Mouse (Mus musculus): ENCODE results near the gene Tdp1. TPM values are rescaled to one million over a fixed set of nuclear protein-coding genes. Genes with fewer than 3 reads are reported as not detected.
A peak's percentile ranks its signal among the peaks of the same experiment; 100 is the strongest.

Tdp1 gene
- total and polyA plus RNA-seq, 3 experiments, result 7.3 to 9.6 (median 7.9) TPM

- Histone ChIP-seq H3K27me3 (ENCODE audit: control insufficient read depth, insufficient read depth, low read length) (no peaks in the 10 kb centered on the region), H3K27ac (no peak overlapping the region), H3K4me1 (ENCODE audit: control insufficient read depth, insufficient read depth, low read length) (no peaks in the 10 kb centered on the region), H3K36me3 (ENCODE audit: control insufficient read depth, insufficient read depth, low read length) (no peaks in the 10 kb centered on the region), H3K79me2 (replicated peaks; ENCODE audit: control insufficient read depth, insufficient read depth, low read length) (no peaks in the 10 kb centered on the region), H3K4me3 (no peak overlapping the region), H3K9ac (ENCODE audit: low read depth, low read length) (no peak overlapping the region)
- no peak for TF ChIP-seq POLR2A (IDR thresholded peaks at IDR 0.05; ENCODE audit: insufficient read depth, low read depth, low read length)
- no peak for TF ChIP-seq EP300 (IDR thresholded peaks at IDR 0.05; ENCODE audit: insufficient read depth, low read depth, low read length)
- no peak for TF ChIP-seq CTCF (IDR thresholded peaks at IDR 0.05)
- DNase-seq, result no peak
- intact Hi-C loops (cut with DNase I), result no loop called here
- WGBS, result 74% methylated on average over 15 of the region's 15 CpGs
These were observed 33.6 kb downstream of the Tdp1 start for GRCm38 (mm10) chr12:99917800-99918427.

GRCm38 (mm10) chr12:99919636-99920035 lies 35.3 kb downstream of the Tdp1 start:
- DNase-seq, result no peak
- no peak overlapping the region for H3K27ac ChIP-seq
- no peak for TF ChIP-seq CTCF (IDR thresholded peaks at IDR 0.05)
- no peak for TF ChIP-seq EP300 (IDR thresholded peaks at IDR 0.05; ENCODE audit: insufficient read depth, low read depth, low read length)
- no peak for TF ChIP-seq POLR2A (IDR thresholded peaks at IDR 0.05; ENCODE audit: insufficient read depth, low read depth, low read length)
- H3K4me1 ChIP-seq (ENCODE audit: control insufficient read depth, insufficient read depth, low read length), result no peaks in the 10 kb centered on the region
- H3K9ac ChIP-seq (ENCODE audit: low read depth, low read length), result no peak overlapping the region
- no peaks in the 10 kb centered on the region for H3K79me2 ChIP-seq (replicated peaks; ENCODE audit: control insufficient read depth, insufficient read depth, low read length)
- H3K27me3 ChIP-seq (ENCODE audit: control insufficient read depth, insufficient read depth, low read length), result no peaks in the 10 kb centered on the region
- H3K36me3 ChIP-seq (ENCODE audit: control insufficient read depth, insufficient read depth, low read length), result no peaks in the 10 kb centered on the region
- WGBS, result 96% methylated on average over 3 of the region's 3 CpGs
- intact Hi-C loops (cut with DNase I), result no loop called here
- H3K4me3 ChIP-seq, result no peak overlapping the region

- Histone ChIP-seq H3K4me1 (ENCODE audit: control insufficient read depth, insufficient read depth, low read length) (no peaks in the 10 kb centered on the region), H3K36me3 (ENCODE audit: control insufficient read depth, insufficient read depth, low read length) (no peaks in the 10 kb centered on the region), H3K79me2 (replicated peaks; ENCODE audit: control insufficient read depth, insufficient read depth, low read length) (no peaks in the 10 kb centered on the region), H3K9ac (ENCODE audit: low read depth, low read length) (no peak overlapping the region), H3K4me3 (no peak overlapping the region), H3K27me3 (ENCODE audit: control insufficient read depth, insufficient read depth, low read length) (no peaks in the 10 kb centered on the region), H3K27ac (no peak overlapping the region)
- TF ChIP-seq CTCF (IDR thresholded peaks at IDR 0.05), result peak; percentile 44
- no peak for TF ChIP-seq POLR2A (IDR thresholded peaks at IDR 0.05; ENCODE audit: insufficient read depth, low read depth, low read length)
- no peak for TF ChIP-seq EP300 (IDR thresholded peaks at IDR 0.05; ENCODE audit: insufficient read depth, low read depth, low read length)
- intact Hi-C loops (cut with DNase I), result no loop called here
- DNase-seq, result no peak
- 92% methylated on average over 3 of the region's 3 CpGs for WGBS
These were observed 36.7 kb downstream of the Tdp1 start for GRCm38 (mm10) chr12:99921045-99921444.

GRCm38 (mm10) chr12:99923131-99923606 lies 38.9 kb downstream of the Tdp1 start:
- no peaks in the 10 kb centered on the region for H3K79me2 ChIP-seq (replicated peaks; ENCODE audit: control insufficient read depth, insufficient read depth, low read length)
- WGBS, result 70% methylated on average over 5 of the region's 5 CpGs
- TF ChIP-seq POLR2A (IDR thresholded peaks at IDR 0.05; ENCODE audit: insufficient read depth, low read depth, low read length) (no peak), EP300 (IDR thresholded peaks at IDR 0.05; ENCODE audit: insufficient read depth, low read depth, low read length) (no peak), CTCF (IDR thresholded peaks at IDR 0.05) (no peak)
- no peak overlapping the region for H3K4me3 ChIP-seq
- H3K27me3 ChIP-seq (ENCODE audit: control insufficient read depth, insufficient read depth, low read length), result no peaks in the 10 kb centered on the region
- H3K36me3 ChIP-seq (ENCODE audit: control insufficient read depth, insufficient read depth, low read length), result no peaks in the 10 kb centered on the region
- H3K9ac ChIP-seq (ENCODE audit: low read depth, low read length), result no peak overlapping the region
- intact Hi-C loops (cut with DNase I), result no loop called here
- H3K4me1 ChIP-seq (ENCODE audit: control insufficient read depth, insufficient read depth, low read length), result no peaks in the 10 kb centered on the region
- no peak for DNase-seq
- no peak overlapping the region for H3K27ac ChIP-seq

- Histone ChIP-seq H3K36me3 (ENCODE audit: control insufficient read depth, insufficient read depth, low read length) (no peaks in the 10 kb centered on the region), H3K9ac (ENCODE audit: low read depth, low read length) (no peak overlapping the region), H3K4me1 (ENCODE audit: control insufficient read depth, insufficient read depth, low read length) (no peaks in the 10 kb centered on the region), H3K4me3 (no peak overlapping the region), H3K27ac (no peak overlapping the region), H3K27me3 (ENCODE audit: control insufficient read depth, insufficient read depth, low read length) (no peaks in the 10 kb centered on the region), H3K79me2 (replicated peaks; ENCODE audit: control insufficient read depth, insufficient read depth, low read length) (no peaks in the 10 kb centered on the region)
- DNase-seq, result no peak
- TF ChIP-seq CTCF (IDR thresholded peaks at IDR 0.05) (no peak), EP300 (IDR thresholded peaks at IDR 0.05; ENCODE audit: insufficient read depth, low read depth, low read length) (no peak), POLR2A (IDR thresholded peaks at IDR 0.05; ENCODE audit: insufficient read depth, low read depth, low read length) (no peak)
- 85% methylated on average over 5 of the region's 5 CpGs for WGBS
- intact Hi-C loops (cut with DNase I), result no loop called here
These were observed 39.4 kb downstream of the Tdp1 start for GRCm38 (mm10) chr12:99923703-99924102.

- no peaks in the 10 kb centered on the region for H3K79me2 ChIP-seq (replicated peaks; ENCODE audit: control insufficient read depth, insufficient read depth, low read length)
- H3K36me3 ChIP-seq (ENCODE audit: control insufficient read depth, insufficient read depth, low read length), result no peaks in the 10 kb centered on the region
- no peak for DNase-seq
- intact Hi-C loops (cut with DNase I), result no loop called here
- H3K4me1 ChIP-seq (ENCODE audit: control insufficient read depth, insufficient read depth, low read length), result no peaks in the 10 kb centered on the region
- 82% methylated on average over 7 of the region's 7 CpGs for WGBS
- H3K9ac ChIP-seq (ENCODE audit: low read depth, low read length), result no peak overlapping the region
- no peaks in the 10 kb centered on the region for H3K27me3 ChIP-seq (ENCODE audit: control insufficient read depth, insufficient read depth, low read length)
- no peak overlapping the region for H3K4me3 ChIP-seq
- TF ChIP-seq EP300 (IDR thresholded peaks at IDR 0.05; ENCODE audit: insufficient read depth, low read depth, low read length) (no peak), POLR2A (IDR thresholded peaks at IDR 0.05; ENCODE audit: insufficient read depth, low read depth, low read length) (no peak), CTCF (IDR thresholded peaks at IDR 0.05) (no peak)
- no peak overlapping the region for H3K27ac ChIP-seq
These were observed 44.0 kb downstream of the Tdp1 start for GRCm38 (mm10) chr12:99928311-99928710.
